Mouse (Mus musculus): ENCODE data around the gene Tle2.

Tle2 gene

GRCm38 (mm10) chr10:81575695-81576094, 1.3 kb downstream of the Tle2 start:
- no peak for DNase-seq

- DNase-seq = no peak
Observed at GRCm38 (mm10) chr10:81579967-81580366, 5.6 kb downstream of the Tle2 start.

GRCm38 (mm10) chr10:81580441-81581070, 6.2 kb downstream of the Tle2 start:
- no peak for DNase-seq

GRCm38 (mm10) chr10:81583347-81583746, 9.0 kb downstream of the Tle2 start:
- DNase-seq = no peak

GRCm38 (mm10) chr10:81588739-81589138, 14.4 kb downstream of the Tle2 start:
- DNase-seq = no peak

GRCm38 (mm10) chr10:81591846-81592245, 17.5 kb downstream of the Tle2 start:
- DNase-seq = no peak

GRCm38 (mm10) chr10:81592631-81593030, 18.3 kb downstream of the Tle2 start:
- DNase-seq = no peak

GRCm38 (mm10) chr10:81593223-81593622, 18.9 kb downstream of the Tle2 start:
- DNase-seq = no peak

GRCm38 (mm10) chr10:81593935-81594334, 19.6 kb downstream of the Tle2 start:
- no peak for DNase-seq

GRCm38 (mm10) chr10:81595599-81595998, 21.2 kb downstream of the Tle2 start:
- no peak for DNase-seq

- DNase-seq = no peak
Observed at GRCm38 (mm10) chr10:81596611-81597010, 22.2 kb downstream of the Tle2 start.

GRCm38 (mm10) chr10:81597137-81597950, 23.0 kb downstream of the Tle2 start:
- DNase-seq = no peak

- no peak for DNase-seq
Observed at GRCm38 (mm10) chr10:81598342-81598741, 24.0 kb downstream of the Tle2 start.

GRCm38 (mm10) chr10:81598871-81599270, 24.5 kb downstream of the Tle2 start:
- DNase-seq = no peak

GRCm38 (mm10) chr10:81599630-81600029, 25.3 kb downstream of the Tle2 start:
- no peak for DNase-seq

- DNase-seq = no peak
Observed at GRCm38 (mm10) chr10:81600096-81600495, 25.7 kb downstream of the Tle2 start.

- peak; percentile 96 for DNase-seq
Observed at GRCm38 (mm10) chr10:81600738-81601203, 26.4 kb downstream of the Tle2 start, which contains the start of gene Tle6. Gene Tle6, minus strand, starts transcription at chr10:81601073.

GRCm38 (mm10) chr10:81601396-81601905, 27.1 kb downstream of the Tle2 start:
- no peak for DNase-seq

GRCm38 (mm10) chr10:81602741-81603151, 28.4 kb downstream of the Tle2 start:
- no peak for DNase-seq

- DNase-seq = no peak
Observed at GRCm38 (mm10) chr10:81604019-81604967, 29.9 kb downstream of the Tle2 start.

GRCm38 (mm10) chr10:81604968-81605665, 30.8 kb downstream of the Tle2 start:
- peak; percentile 90 for DNase-seq

GRCm38 (mm10) chr10:81605666-81605973, 31.3 kb downstream of the Tle2 start:
- peak; percentile 49 for DNase-seq

All from right cerebral cortex, postnatal 14 days (tissue).